Mouse (Mus musculus): ENCODE measurements at regions not wholly inside any gene's neighbourhood (a gene's known extent, or its start where the extent isn't known, plus 50 kb on each side); places are given as distances from the start of the nearest gene placed in this dataset.

- H3K27ac ChIP-seq (ENCODE audit: low read depth, low read length), result peak overlapping the region; percentile 51; the same call in 1 of the 2 replicates
- H3K36me3 ChIP-seq (ENCODE audit: control insufficient read depth, insufficient read depth, low read length), result no peaks in the 10 kb centered on the region
- no peak overlapping the region for H3K4me3 ChIP-seq (ENCODE audit: low read length)
- ATAC-seq, result no peak
- H3K4me1 ChIP-seq (ENCODE audit: control insufficient read depth, insufficient read depth, low read depth, low read length), result no peaks in the 10 kb centered on the region
- 67% methylated on average over 6 of the region's 6 CpGs for WGBS
- H3K9me3 ChIP-seq (ENCODE audit: control insufficient read depth, low read length), result no peaks in the 10 kb centered on the region
- no peak overlapping the region; the same call in 1 of the 2 replicates for H3K9ac ChIP-seq (ENCODE audit: low read depth, low read length)
- H3K4me2 ChIP-seq (ENCODE audit: low read length), result no peak overlapping the region
- H3K27me3 ChIP-seq (replicated peaks; ENCODE audit: control insufficient read depth, insufficient read depth, low read length), result no peaks in the 10 kb centered on the region
Measured at GRCm38 (mm10) chr17:47276639-47277038, 92.0 kb upstream of the Mrps10 start.

- no peaks in the 10 kb centered on the region for H3K36me3 ChIP-seq (ENCODE audit: control insufficient read depth, insufficient read depth, low read length)
- ATAC-seq, result no peak
- WGBS, result 62% methylated on average over 19 of the region's 19 CpGs
- no peak overlapping the region for H3K9ac ChIP-seq (ENCODE audit: low read depth, low read length)
- H3K4me1 ChIP-seq (ENCODE audit: control insufficient read depth, insufficient read depth, low read depth, low read length), result no peaks in the 10 kb centered on the region
- no peaks in the 10 kb centered on the region for H3K9me3 ChIP-seq (ENCODE audit: control insufficient read depth, low read length)
- no peaks in the 10 kb centered on the region for H3K27me3 ChIP-seq (replicated peaks; ENCODE audit: control insufficient read depth, insufficient read depth, low read length)
- no peak overlapping the region for H3K27ac ChIP-seq (ENCODE audit: low read depth, low read length)
- no peak overlapping the region for H3K4me3 ChIP-seq (ENCODE audit: low read length)
- H3K4me2 ChIP-seq (ENCODE audit: low read length), result no peak overlapping the region
Measured at GRCm38 (mm10) chr17:47275796-47276311, 92.8 kb upstream of the Mrps10 start.

- Histone ChIP-seq H3K27me3 (replicated peaks; ENCODE audit: control insufficient read depth, insufficient read depth, low read length) (no peaks in the 10 kb centered on the region), H3K4me2 (ENCODE audit: low read length) (no peak overlapping the region), H3K4me3 (ENCODE audit: low read length) (no peak overlapping the region), H3K9me3 (ENCODE audit: control insufficient read depth, low read length) (no peaks in the 10 kb centered on the region), H3K9ac (ENCODE audit: low read depth, low read length) (no peak overlapping the region), H3K27ac (ENCODE audit: low read depth, low read length) (no peak overlapping the region), H3K4me1 (ENCODE audit: control insufficient read depth, insufficient read depth, low read depth, low read length) (no peaks in the 10 kb centered on the region), H3K36me3 (ENCODE audit: control insufficient read depth, insufficient read depth, low read length) (no peaks in the 10 kb centered on the region)
- WGBS, result 91% methylated on average over 7 of the region's 7 CpGs
- no peak for ATAC-seq
Measured at GRCm38 (mm10) chr17:47273309-47273708, 95.4 kb upstream of the Mrps10 start.

DNA sequence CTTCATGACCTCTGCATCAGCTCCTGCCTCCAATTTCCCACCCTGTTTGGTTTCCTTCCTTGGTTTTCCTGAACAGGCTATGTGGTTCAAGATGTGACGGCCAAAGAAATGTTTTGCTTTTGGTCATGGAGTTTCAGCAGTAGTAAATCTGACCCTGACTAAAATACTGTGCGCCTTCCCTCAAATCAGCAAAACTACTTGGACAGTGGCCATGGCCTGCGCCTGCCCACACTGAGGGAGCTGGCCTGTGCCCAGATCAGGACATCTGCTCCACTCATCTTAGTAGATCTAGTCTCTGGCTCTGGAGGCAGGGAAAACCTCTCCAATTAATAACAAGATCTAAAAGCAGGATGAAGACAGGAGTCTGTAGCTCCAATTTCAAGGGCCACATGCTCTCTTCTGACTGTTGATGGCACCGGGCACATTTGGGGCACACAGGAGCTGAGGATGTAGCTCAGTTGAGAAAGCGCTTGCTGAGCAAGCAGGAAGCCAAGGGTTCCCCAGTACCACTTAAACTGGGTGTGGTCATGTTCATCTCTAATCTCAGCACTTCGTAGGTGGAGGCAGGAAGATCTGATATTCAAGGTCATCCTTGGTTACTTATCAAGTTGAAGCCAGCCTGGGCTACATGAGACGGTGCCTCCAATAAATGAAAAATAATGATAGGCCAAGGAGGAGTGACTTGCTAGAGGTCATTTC, 96.6 kb upstream of the Mrps10 start:
- H3K27ac ChIP-seq (ENCODE audit: low read depth, low read length), result no peak overlapping the region
- no peak for ATAC-seq

GRCm38 (mm10) chr17:47269053-47269891, 99.4 kb upstream of the Mrps10 start:
- no peaks in the 10 kb centered on the region for H3K27me3 ChIP-seq (replicated peaks; ENCODE audit: control insufficient read depth, insufficient read depth, low read length)
- no peak overlapping the region for H3K27ac ChIP-seq (ENCODE audit: low read depth, low read length)
- 86% methylated on average over 19 of the region's 19 CpGs for WGBS
- H3K4me2 ChIP-seq (ENCODE audit: low read length), result no peak overlapping the region
- peak; percentile 49; the same call in 1 of the 2 replicates for ATAC-seq
- no peaks in the 10 kb centered on the region for H3K36me3 ChIP-seq (ENCODE audit: control insufficient read depth, insufficient read depth, low read length)
- no peaks in the 10 kb centered on the region for H3K4me1 ChIP-seq (ENCODE audit: control insufficient read depth, insufficient read depth, low read depth, low read length)
- H3K9ac ChIP-seq (ENCODE audit: low read depth, low read length), result no peak overlapping the region
- H3K9me3 ChIP-seq (ENCODE audit: control insufficient read depth, low read length), result no peaks in the 10 kb centered on the region
- no peak overlapping the region for H3K4me3 ChIP-seq (ENCODE audit: low read length)

More for the DNA sequence above, 96.6 kb upstream of the Mrps10 start:
- no peaks in the 10 kb centered on the region for H3K36me3 ChIP-seq (ENCODE audit: control insufficient read depth, insufficient read depth, low read length)
- H3K9ac ChIP-seq (ENCODE audit: low read depth, low read length), result no peak overlapping the region
- 74% methylated on average over 7 of the region's 7 CpGs for WGBS
- H3K4me1 ChIP-seq (ENCODE audit: control insufficient read depth, insufficient read depth, low read depth, low read length), result no peaks in the 10 kb centered on the region
- no peaks in the 10 kb centered on the region for H3K27me3 ChIP-seq (replicated peaks; ENCODE audit: control insufficient read depth, insufficient read depth, low read length)
- no peaks in the 10 kb centered on the region for H3K9me3 ChIP-seq (ENCODE audit: control insufficient read depth, low read length)
- no peak overlapping the region for H3K4me3 ChIP-seq (ENCODE audit: low read length)
- H3K4me2 ChIP-seq (ENCODE audit: low read length), result no peak overlapping the region

GRCm38 (mm10) chr17:47267843-47268242, 100.8 kb upstream of the Mrps10 start:
- WGBS, result 92% methylated on average over 4 of the region's 4 CpGs
- no peak overlapping the region for H3K27ac ChIP-seq (ENCODE audit: low read depth, low read length)
- H3K9me3 ChIP-seq (ENCODE audit: control insufficient read depth, low read length), result no peaks in the 10 kb centered on the region
- no peak overlapping the region for H3K4me2 ChIP-seq (ENCODE audit: low read length)
- no peaks in the 10 kb centered on the region for H3K36me3 ChIP-seq (ENCODE audit: control insufficient read depth, insufficient read depth, low read length)
- no peak for ATAC-seq
- no peaks in the 10 kb centered on the region for H3K27me3 ChIP-seq (replicated peaks; ENCODE audit: control insufficient read depth, insufficient read depth, low read length)
- no peak overlapping the region for H3K4me3 ChIP-seq (ENCODE audit: low read length)
- H3K4me1 ChIP-seq (ENCODE audit: control insufficient read depth, insufficient read depth, low read depth, low read length), result no peaks in the 10 kb centered on the region
- no peak overlapping the region for H3K9ac ChIP-seq (ENCODE audit: low read depth, low read length)

- Histone ChIP-seq H3K36me3 (ENCODE audit: control insufficient read depth, insufficient read depth, low read length) (no peaks in the 10 kb centered on the region), H3K4me2 (ENCODE audit: low read length) (no peak overlapping the region), H3K4me1 (ENCODE audit: control insufficient read depth, insufficient read depth, low read depth, low read length) (no peaks in the 10 kb centered on the region), H3K9me3 (ENCODE audit: control insufficient read depth, low read length) (no peaks in the 10 kb centered on the region), H3K27ac (ENCODE audit: low read depth, low read length) (no peak overlapping the region), H3K27me3 (replicated peaks; ENCODE audit: control insufficient read depth, insufficient read depth, low read length) (no peaks in the 10 kb centered on the region), H3K4me3 (ENCODE audit: low read length) (no peak overlapping the region), H3K9ac (ENCODE audit: low read depth, low read length) (no peak overlapping the region)
- no peak for ATAC-seq
- WGBS, result 96% methylated on average over 13 of the region's 13 CpGs
Measured at GRCm38 (mm10) chr17:47267076-47267475, 101.6 kb upstream of the Mrps10 start.

GRCm38 (mm10) chr17:47266335-47266734, 102.4 kb upstream of the Mrps10 start:
- H3K27me3 ChIP-seq (replicated peaks; ENCODE audit: control insufficient read depth, insufficient read depth, low read length), result no peaks in the 10 kb centered on the region
- no peak for ATAC-seq
- no peak overlapping the region for H3K4me3 ChIP-seq (ENCODE audit: low read length)
- no peak overlapping the region for H3K27ac ChIP-seq (ENCODE audit: low read depth, low read length)
- no peak overlapping the region for H3K9ac ChIP-seq (ENCODE audit: low read depth, low read length)
- no peaks in the 10 kb centered on the region for H3K36me3 ChIP-seq (ENCODE audit: control insufficient read depth, insufficient read depth, low read length)
- no peaks in the 10 kb centered on the region for H3K4me1 ChIP-seq (ENCODE audit: control insufficient read depth, insufficient read depth, low read depth, low read length)
- no peak overlapping the region for H3K4me2 ChIP-seq (ENCODE audit: low read length)
- H3K9me3 ChIP-seq (ENCODE audit: control insufficient read depth, low read length), result no peaks in the 10 kb centered on the region
- WGBS, result 92% methylated on average over 7 of the region's 7 CpGs

DNA sequence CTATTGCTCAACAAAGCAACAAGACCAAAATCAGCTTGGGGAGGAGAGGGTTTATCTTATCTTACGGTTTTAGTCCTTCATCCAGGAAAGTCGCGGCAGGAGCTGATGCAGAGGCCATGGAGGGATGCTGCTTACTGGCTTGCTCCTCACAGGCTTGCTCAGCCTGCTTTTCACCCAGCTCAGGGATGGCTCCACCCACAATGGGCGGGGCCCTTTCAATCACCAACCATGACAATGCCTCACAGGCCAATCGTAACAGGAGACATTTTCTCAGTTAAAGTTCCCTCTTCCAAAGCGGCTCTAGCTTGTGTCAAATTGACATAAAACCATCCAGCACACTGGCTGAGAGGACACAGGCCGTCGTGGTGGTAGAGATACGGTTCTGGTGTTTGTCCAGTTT, 105.7 kb upstream of the Mrps10 start:
- no peak for ATAC-seq
- H3K27ac ChIP-seq (ENCODE audit: low read depth, low read length), result no peak overlapping the region
- no peak overlapping the region for H3K4me2 ChIP-seq (ENCODE audit: low read length)
- H3K4me3 ChIP-seq (ENCODE audit: low read length), result no peak overlapping the region
- peaks cover 3% of the 10 kb centered on the region; the same call in 1 of the 2 replicates for H3K36me3 ChIP-seq (ENCODE audit: control insufficient read depth, insufficient read depth, low read length)
- no peak overlapping the region for H3K9ac ChIP-seq (ENCODE audit: low read depth, low read length)
- WGBS, result 93% methylated on average over 9 of the region's 9 CpGs
- H3K4me1 ChIP-seq (ENCODE audit: control insufficient read depth, insufficient read depth, low read depth, low read length), result no peaks in the 10 kb centered on the region
- H3K27me3 ChIP-seq (replicated peaks; ENCODE audit: control insufficient read depth, insufficient read depth, low read length), result no peaks in the 10 kb centered on the region
- H3K9me3 ChIP-seq (ENCODE audit: control insufficient read depth, low read length), result no peaks in the 10 kb centered on the region

Data from hindbrain, embryonic 16.5 days (tissue).